Mouse (Mus musculus): ENCODE measurements around the gene Lyar. TPM values are rescaled to one million over a fixed set of nuclear protein-coding genes. Genes with fewer than 3 reads are reported as not detected.

The Lyar gene
- 81.4 and 86.1 TPM in 2 replicates for polyA plus RNA-seq (2015; fragmentation: Nextera tagmentation; extraction: Ambion mirVana)

DNA sequence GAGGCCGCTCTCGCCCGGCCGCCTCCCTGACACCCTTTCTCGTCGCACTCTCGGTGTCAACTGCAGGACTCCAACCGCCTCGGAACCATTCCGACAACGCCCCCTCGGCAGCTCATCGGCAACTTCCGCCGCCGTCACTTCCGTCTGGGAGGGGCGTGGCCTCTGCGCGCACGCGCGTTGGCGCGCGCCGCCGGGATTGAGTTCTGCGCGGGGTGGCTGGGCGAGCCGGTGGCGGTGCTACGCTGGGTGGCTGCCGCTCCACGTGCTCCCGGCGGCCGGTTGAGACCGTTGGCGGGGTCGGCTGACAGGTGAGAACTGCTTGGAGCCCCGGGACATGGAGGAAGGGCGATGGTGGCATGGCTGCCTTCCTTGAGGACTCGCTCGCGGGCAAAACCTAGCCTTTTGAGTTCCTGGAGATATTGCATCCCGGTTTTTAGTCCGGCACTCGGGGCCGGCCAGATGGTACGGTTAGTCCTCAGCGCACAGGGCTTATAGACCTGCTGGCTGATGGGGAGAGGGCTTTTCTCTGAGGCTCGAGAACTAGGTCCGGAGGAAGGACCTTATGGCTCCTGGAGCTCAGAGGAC, at the start of gene Lyar, which contains the start of gene Zbtb49:
Gene Lyar, plus strand, starts transcription at position 143 of the 585 bp plus-strand sequence.
Gene Zbtb49, minus strand, starts transcription at position 130 of the 585 bp plus-strand sequence.
- WGBS: 0% methylated on average over 55 of the region's 55 CpGs
- Histone ChIP-seq H3K27ac (replicated peaks) (peak within 1 kb of the TSS; percentile 67), H3K9me3 (replicated peaks) (no peaks in the 10 kb centered on the region), H3K27me3 (no peaks in the 10 kb centered on the region), H3K4me1 (peaks cover 25% of the 10 kb centered on the region), H3K4me2 (replicated peaks) (peak within 1 kb of the TSS; percentile 86), H3K4me3 (replicated peaks) (peak within 1 kb of the TSS; percentile 76), H3K9ac (peak within 1 kb of the TSS; percentile 64), H3K36me3 (peaks cover 15% of the 10 kb centered on the region)
- ATAC-seq (ENCODE audit: insufficient number of reproducible peaks, low FRiP score, low TSS enrichment, low read depth): peak; percentile 87

DNA sequence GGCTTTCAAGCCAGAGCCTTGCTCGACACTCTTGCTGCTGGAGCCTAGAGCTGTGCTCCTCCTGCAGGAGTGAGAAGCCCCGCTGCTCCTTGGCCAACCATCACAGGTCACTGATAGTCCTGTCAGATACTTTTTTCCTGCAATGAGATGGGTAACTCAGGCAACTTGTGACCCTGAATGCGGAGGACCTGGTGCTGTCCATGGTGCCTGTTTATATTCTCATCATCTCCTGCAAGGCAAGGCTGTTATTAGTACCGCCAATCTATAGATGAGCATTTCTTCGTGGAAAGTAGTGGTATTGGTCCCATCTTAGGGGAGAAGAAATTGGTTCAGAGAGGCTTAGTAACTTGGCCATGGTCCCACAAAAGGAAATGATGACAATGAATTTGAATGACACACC, 46.5 kb upstream of the Lyar start:
- 0 out of 2 replicates have a peak, but pooled peaks cover 5% of the 10 kb centered on the region for H3K9me3 ChIP-seq (replicated peaks)
- no peak for ATAC-seq (ENCODE audit: insufficient number of reproducible peaks, low FRiP score, low TSS enrichment, low read depth)
- 46% methylated on average over 5 of the region's 5 CpGs for WGBS

DNA sequence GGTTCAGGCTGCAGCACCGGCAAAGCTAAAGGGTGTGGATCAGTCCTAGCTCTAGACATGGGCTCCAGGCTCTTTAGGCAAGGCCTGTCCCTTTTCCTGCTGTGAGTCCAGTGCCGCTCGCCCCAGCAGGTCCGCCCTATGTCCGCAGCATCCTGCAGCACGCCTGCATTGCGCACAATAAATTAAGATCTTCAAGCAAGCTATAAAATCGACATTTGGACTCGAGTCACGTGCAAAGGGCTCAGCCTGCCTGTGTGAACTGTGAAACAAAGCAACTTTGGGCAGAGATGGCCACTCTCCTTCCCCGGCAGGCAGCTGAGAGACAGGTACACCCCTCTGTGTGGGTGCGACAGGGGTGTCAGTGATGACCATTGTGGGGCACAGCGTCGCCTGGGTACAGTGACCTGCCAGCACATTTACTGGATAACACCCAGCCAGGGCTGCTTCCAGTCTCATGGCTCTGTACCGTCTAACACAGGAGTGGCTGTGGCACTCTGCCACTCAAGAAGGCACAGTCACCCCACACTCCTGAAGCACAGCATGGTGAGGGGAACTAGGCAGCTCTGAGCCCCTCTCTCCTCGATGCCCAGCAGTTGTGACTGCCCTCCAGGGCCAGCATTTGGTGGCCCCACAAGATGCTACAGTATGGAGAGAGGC, 45.9 kb upstream of the Lyar start:
- Histone ChIP-seq H3K27ac (replicated peaks) (no peak overlapping the region), H3K36me3 (no peaks in the 10 kb centered on the region), H3K4me3 (replicated peaks) (no peak overlapping the region), H3K27me3 (peaks cover 6% of the 10 kb centered on the region; the same call in 1 of the 2 replicates), H3K4me2 (replicated peaks) (no peak overlapping the region), H3K9ac (no peak overlapping the region), H3K9me3 (replicated peaks) (0 out of 2 replicates have a peak, but pooled peaks cover 5% of the 10 kb centered on the region), H3K4me1 (no peaks in the 10 kb centered on the region)
- WGBS: 81% methylated on average over 16 of the region's 16 CpGs
- no peak for ATAC-seq (ENCODE audit: insufficient number of reproducible peaks, low FRiP score, low TSS enrichment, low read depth)

More for the DNA sequence above, 46.5 kb upstream of the Lyar start:
- H3K4me1 ChIP-seq: no peaks in the 10 kb centered on the region
- no peak overlapping the region for H3K4me2 ChIP-seq (replicated peaks)
- H3K27ac ChIP-seq (replicated peaks): no peak overlapping the region
- H3K9ac ChIP-seq: no peak overlapping the region
- H3K36me3 ChIP-seq: no peaks in the 10 kb centered on the region
- H3K4me3 ChIP-seq (replicated peaks): no peak overlapping the region
- H3K27me3 ChIP-seq: peaks cover 6% of the 10 kb centered on the region; the same call in 1 of the 2 replicates

DNA sequence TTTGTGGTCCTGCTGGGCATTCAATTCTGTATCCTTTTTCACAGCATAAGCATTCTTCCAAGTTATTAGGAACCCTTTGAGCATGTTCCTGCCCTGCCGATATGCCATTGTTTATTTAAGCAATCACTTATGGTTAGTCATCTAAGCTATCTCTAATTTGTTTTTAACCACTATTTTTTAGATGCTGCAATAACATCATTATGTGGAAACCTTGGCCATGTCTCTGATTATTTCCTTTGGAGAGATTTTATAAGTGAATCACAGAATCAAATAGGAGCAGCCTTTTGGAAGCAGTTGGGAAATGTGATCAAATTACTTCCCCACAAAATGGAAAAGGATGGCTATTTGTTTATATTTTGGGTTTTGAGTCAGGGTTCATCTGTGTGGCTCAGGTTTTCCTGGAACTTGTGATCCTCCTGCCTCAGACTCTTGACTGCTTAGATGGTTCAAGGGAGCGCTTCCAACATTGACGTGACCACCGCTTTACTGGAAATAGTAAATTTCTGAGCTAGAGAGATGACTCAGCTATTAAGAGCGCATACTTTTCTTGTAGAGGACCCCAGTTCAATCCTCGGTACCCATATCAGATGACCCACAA, 35.5 kb upstream of the Lyar start:
- no peaks in the 10 kb centered on the region for H3K4me1 ChIP-seq
- ATAC-seq (ENCODE audit: insufficient number of reproducible peaks, low FRiP score, low TSS enrichment, low read depth): no peak
- H3K9ac ChIP-seq: no peak overlapping the region
- no peak overlapping the region for H3K27ac ChIP-seq (replicated peaks)
- no peaks in the 10 kb centered on the region for H3K36me3 ChIP-seq
- H3K4me3 ChIP-seq (replicated peaks): no peak overlapping the region
- H3K4me2 ChIP-seq (replicated peaks): no peak overlapping the region
- WGBS: 71% methylated on average over 6 of the region's 6 CpGs
- no peaks in the 10 kb centered on the region for H3K9me3 ChIP-seq (replicated peaks)
- H3K27me3 ChIP-seq: no peaks in the 10 kb centered on the region

DNA sequence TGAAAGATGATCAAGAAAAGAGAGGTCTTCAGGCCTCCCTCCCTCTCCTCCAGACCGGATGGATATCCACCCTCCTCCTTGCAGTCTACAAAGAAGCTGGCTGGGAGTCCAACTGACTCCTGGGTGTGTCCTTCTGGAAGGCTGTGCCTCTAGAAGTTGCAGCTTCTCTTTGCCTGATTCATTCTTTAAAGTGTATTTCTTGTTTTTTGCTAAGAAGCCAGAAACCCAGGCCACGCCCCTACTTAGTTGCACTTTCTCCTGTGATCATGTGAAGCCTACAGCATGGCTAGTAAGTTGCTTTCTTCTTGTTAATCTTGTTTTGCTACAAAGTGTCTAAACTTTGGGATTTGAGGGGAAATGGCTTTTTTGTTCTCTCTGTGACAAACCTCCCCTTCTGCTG, 33.3 kb upstream of the Lyar start:
- Histone ChIP-seq H3K9ac (no peak overlapping the region), H3K27ac (replicated peaks) (no peak overlapping the region), H3K4me1 (no peaks in the 10 kb centered on the region), H3K4me2 (replicated peaks) (no peak overlapping the region), H3K27me3 (no peaks in the 10 kb centered on the region), H3K4me3 (replicated peaks) (no peak overlapping the region), H3K36me3 (no peaks in the 10 kb centered on the region), H3K9me3 (replicated peaks) (no peaks in the 10 kb centered on the region)
- WGBS: 75% methylated on average over 2 of the region's 2 CpGs
- no peak for ATAC-seq (ENCODE audit: insufficient number of reproducible peaks, low FRiP score, low TSS enrichment, low read depth)

DNA sequence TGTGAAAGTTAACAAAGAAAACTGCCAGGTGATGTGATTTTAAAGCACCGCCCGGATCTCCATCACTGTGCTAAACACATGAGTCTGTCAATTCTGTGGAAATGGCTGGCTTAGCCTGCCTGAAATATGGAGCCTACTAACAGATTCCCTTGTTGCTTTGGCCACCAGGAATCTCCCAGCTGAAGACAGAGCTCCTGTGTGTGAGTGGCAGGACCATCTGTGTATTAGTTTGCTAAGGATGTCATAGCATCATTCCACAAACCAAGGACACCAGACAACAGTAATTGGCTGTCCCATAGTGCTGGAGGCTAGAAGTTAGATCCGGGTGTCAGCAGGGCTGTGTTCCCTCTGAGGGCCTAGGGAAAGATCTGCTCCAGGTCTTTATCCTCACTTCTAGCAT, 29.4 kb upstream of the Lyar start:
- H3K27ac ChIP-seq (replicated peaks): no peak overlapping the region
- H3K9me3 ChIP-seq (replicated peaks): no peaks in the 10 kb centered on the region
- H3K9ac ChIP-seq: no peak overlapping the region
- H3K4me1 ChIP-seq: no peaks in the 10 kb centered on the region
- H3K4me3 ChIP-seq (replicated peaks): no peak overlapping the region
- no peak for ATAC-seq (ENCODE audit: insufficient number of reproducible peaks, low FRiP score, low TSS enrichment, low read depth)
- H3K27me3 ChIP-seq: no peaks in the 10 kb centered on the region
- no peaks in the 10 kb centered on the region for H3K36me3 ChIP-seq
- no peak overlapping the region for H3K4me2 ChIP-seq (replicated peaks)
- 80% methylated on average over 3 of the region's 3 CpGs for WGBS

DNA sequence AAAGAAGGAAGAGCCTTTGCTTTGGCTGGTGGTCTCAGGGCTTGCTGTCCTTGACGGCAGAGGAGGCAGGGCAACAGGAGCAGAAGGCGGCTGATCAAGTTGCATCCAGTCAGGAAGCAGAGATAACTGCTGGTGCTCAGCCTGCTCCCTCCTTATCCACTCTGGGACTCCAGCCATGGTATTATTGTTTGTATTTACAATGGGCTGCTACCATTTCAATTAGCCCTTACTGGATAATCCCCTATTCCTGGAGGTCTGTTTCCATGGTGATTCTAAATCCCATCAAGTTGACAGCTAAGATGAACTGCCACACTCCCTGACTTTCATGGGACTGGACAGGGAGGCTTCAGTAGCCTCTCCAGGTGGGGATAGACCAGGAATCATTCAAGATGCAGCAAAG, 25.3 kb upstream of the Lyar start:
- no peak overlapping the region for H3K4me2 ChIP-seq (replicated peaks)
- H3K9me3 ChIP-seq (replicated peaks): no peaks in the 10 kb centered on the region
- ATAC-seq (ENCODE audit: insufficient number of reproducible peaks, low FRiP score, low TSS enrichment, low read depth): no peak
- H3K4me1 ChIP-seq: no peaks in the 10 kb centered on the region
- H3K9ac ChIP-seq: no peak overlapping the region
- H3K27me3 ChIP-seq: no peaks in the 10 kb centered on the region
- no peak overlapping the region for H3K27ac ChIP-seq (replicated peaks)
- H3K36me3 ChIP-seq: 0 out of 2 replicates have a peak, but pooled peaks cover 3% of the 10 kb centered on the region
- 16% methylated on average over 2 of the region's 2 CpGs for WGBS
- H3K4me3 ChIP-seq (replicated peaks): no peak overlapping the region

DNA sequence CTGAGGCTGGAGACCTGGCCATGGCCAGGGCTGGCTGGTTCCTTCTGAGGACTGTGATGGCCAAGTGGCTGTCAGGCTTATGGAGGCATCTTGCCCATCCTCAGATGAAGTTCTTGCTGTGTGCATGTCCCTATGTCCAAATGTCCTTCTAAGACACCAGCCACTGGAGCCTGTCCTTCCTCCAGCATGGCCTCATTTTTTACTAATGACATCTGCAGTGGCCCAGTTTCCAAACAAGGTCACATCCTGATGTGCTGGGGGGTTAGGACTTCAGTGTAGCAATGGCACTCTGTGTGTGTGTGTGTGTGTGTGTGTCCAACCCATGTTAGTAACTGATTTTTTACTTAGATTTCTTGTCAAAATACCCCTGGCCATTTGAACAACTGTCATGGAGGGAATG, 24.3 kb upstream of the Lyar start:
- Histone ChIP-seq H3K27ac (replicated peaks) (no peak overlapping the region), H3K9me3 (replicated peaks) (no peaks in the 10 kb centered on the region), H3K4me1 (no peaks in the 10 kb centered on the region), H3K36me3 (peaks cover 9% of the 10 kb centered on the region; the same call in 1 of the 2 replicates), H3K27me3 (no peaks in the 10 kb centered on the region), H3K4me3 (replicated peaks) (no peak overlapping the region), H3K4me2 (replicated peaks) (no peak overlapping the region), H3K9ac (no peak overlapping the region)
- ATAC-seq (ENCODE audit: insufficient number of reproducible peaks, low FRiP score, low TSS enrichment, low read depth): no peak

DNA sequence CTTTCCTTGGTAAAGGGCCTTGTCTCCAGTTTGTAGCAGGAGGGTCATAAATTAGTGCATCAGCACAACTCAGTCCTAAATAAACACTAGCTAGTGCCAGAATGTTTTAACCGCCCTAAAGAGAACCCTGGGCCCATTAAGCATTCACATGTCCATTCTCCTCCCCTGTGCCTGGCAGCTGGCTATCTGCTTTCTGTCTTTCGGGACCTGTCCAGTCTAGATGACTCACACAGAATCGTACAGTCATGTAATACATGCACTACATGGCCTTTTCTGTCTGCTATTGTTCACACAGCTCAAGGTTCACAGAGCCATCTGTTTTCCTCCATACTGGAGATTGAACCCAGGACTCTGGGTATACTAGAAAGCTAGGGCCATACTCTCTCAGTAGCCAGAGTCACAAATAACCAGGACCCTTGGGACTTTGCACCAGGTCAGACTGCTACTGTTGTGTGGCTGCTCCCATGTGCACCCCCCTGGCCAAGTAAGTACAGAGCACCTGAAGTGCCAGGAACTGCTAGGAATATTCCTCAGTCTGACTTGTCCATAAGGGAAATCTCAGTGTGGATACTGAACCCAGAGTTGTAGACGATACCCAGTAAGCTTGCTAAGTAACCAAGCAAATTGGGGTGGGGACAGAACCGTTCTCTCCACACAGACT, 23.3 kb upstream of the Lyar start:
- H3K4me3 ChIP-seq (replicated peaks): no peak overlapping the region
- peaks cover 19% of the 10 kb centered on the region for H3K36me3 ChIP-seq
- no peak for ATAC-seq (ENCODE audit: insufficient number of reproducible peaks, low FRiP score, low TSS enrichment, low read depth)
- no peaks in the 10 kb centered on the region for H3K4me1 ChIP-seq
- H3K4me2 ChIP-seq (replicated peaks): no peak overlapping the region
- H3K27me3 ChIP-seq: no peaks in the 10 kb centered on the region
- H3K27ac ChIP-seq (replicated peaks): no peak overlapping the region
- no peaks in the 10 kb centered on the region for H3K9me3 ChIP-seq (replicated peaks)
- no peak overlapping the region for H3K9ac ChIP-seq
- 69% methylated on average over 5 of the region's 5 CpGs for WGBS

DNA sequence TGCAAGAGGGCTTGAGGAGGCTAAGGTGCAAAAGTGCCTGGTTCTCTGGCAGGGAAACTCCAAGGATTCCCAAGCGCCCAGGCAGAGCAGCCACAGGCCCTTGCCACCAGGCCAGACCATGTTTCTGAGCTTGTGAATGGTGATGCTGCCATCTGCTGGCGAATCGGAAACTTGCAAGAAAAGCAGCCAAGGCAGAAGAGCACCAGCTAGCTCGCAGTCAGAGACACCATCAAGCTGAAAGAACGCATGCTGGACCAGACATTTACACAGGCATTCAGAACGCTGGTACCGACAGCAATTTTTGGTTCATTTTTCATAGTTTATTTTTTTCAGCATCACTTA, 22.8 kb upstream of the Lyar start:
- WGBS: 14% methylated on average over 7 of the region's 7 CpGs
- H3K27me3 ChIP-seq: no peaks in the 10 kb centered on the region
- peak; percentile 37; the same call in 1 of the 2 replicates for ATAC-seq (ENCODE audit: insufficient number of reproducible peaks, low FRiP score, low TSS enrichment, low read depth)

DNA sequence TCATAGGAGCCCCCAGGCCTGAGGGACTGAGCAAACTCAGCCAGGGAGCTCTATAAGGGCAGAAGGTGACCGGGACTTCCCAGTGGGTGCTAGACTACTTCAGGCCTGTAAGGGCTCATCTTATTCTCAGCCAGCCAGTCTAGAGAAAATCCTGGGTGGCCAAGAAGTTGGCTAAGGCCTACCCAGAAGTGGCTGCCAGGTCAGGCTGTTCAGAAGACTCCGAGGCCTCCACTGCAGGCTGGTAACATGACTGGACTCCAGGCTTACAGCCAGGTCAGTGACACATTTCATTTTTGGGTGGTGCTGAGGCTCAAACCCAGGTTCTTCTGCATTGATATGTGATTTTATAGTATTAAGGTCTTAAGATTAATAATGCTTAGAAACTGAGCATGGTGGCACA, 20.6 kb upstream of the Lyar start:
- H3K4me1 ChIP-seq: no peaks in the 10 kb centered on the region
- no peak overlapping the region for H3K9ac ChIP-seq
- no peak overlapping the region for H3K4me3 ChIP-seq (replicated peaks)
- H3K9me3 ChIP-seq (replicated peaks): no peaks in the 10 kb centered on the region
- 96% methylated on average over 2 of the region's 2 CpGs for WGBS
- no peak overlapping the region for H3K4me2 ChIP-seq (replicated peaks)
- H3K27me3 ChIP-seq: no peaks in the 10 kb centered on the region
- no peak overlapping the region for H3K27ac ChIP-seq (replicated peaks)
- ATAC-seq (ENCODE audit: insufficient number of reproducible peaks, low FRiP score, low TSS enrichment, low read depth): no peak
- peaks cover 46% of the 10 kb centered on the region for H3K36me3 ChIP-seq

More for the DNA sequence above, 22.8 kb upstream of the Lyar start:
- H3K4me2 ChIP-seq (replicated peaks): no peak overlapping the region
- no peak overlapping the region for H3K27ac ChIP-seq (replicated peaks)
- no peaks in the 10 kb centered on the region for H3K9me3 ChIP-seq (replicated peaks)
- no peaks in the 10 kb centered on the region for H3K4me1 ChIP-seq
- no peak overlapping the region for H3K4me3 ChIP-seq (replicated peaks)
- H3K36me3 ChIP-seq: peaks cover 24% of the 10 kb centered on the region
- no peak overlapping the region for H3K9ac ChIP-seq
